Mouse (Mus musculus) embryonic facial prominence, embryonic 11.5 days (tissue): ENCODE results near the gene Ttc13. TPM values are rescaled to one million over a fixed set of nuclear protein-coding genes. Genes with fewer than 3 reads are reported as not detected.

Experiments used
- ATAC-seq: fragments of 200-750 bp; cut with Nextera tagmentation; replicated peaks from 2 replicates; pipeline ENCODE4 v1.8.0; 2017; ENCODE audit warnings: low read depth; ENCODE audit not compliant: insufficient number of reproducible peaks, low FRiP score, low TSS enrichment
- DNase-seq: peaks from one replicate; pipeline ENCODE4 v3.0.0-alpha.2; 2015; ENCODE audit warnings: low spot score
- H3K27ac ChIP-seq: fragments of 300-500 bp; sonication (generic); replicated peaks from 2 replicates; pipeline ENCODE4 v1.5.1; 2014; ENCODE audit warnings: mild to moderate bottlenecking, low read depth, low read length, control low read depth
- H3K27me3 ChIP-seq: fragments of 300-500 bp; sonication (generic); 2 replicates; pipeline ENCODE4 v1.6.1; 2014; ENCODE audit warnings: mild to moderate bottlenecking, low read length, moderate library complexity, mixed read lengths; ENCODE audit not compliant: control insufficient read depth, insufficient read depth
- H3K36me3 ChIP-seq: fragments of 300-500 bp; sonication (generic); replicated peaks from 2 replicates; pipeline ENCODE4 v1.6.1; 2014; ENCODE audit warnings: low read depth, mild to moderate bottlenecking, low read length, moderate library complexity, mixed read lengths; ENCODE audit not compliant: control insufficient read depth, insufficient read depth
- H3K4me1 ChIP-seq: fragments of 300-500 bp; sonication (generic); 2 replicates; pipeline ENCODE4 v1.6.1; 2014; ENCODE audit warnings: low read length, mixed read lengths; ENCODE audit not compliant: control insufficient read depth, insufficient read depth
- H3K4me2 ChIP-seq: fragments of 300-500 bp; sonication (generic); 2 replicates; pipeline ENCODE4 v1.6.1; 2014; ENCODE audit warnings: low read depth, mild to moderate bottlenecking, control low read depth, low read length, moderate library complexity
- H3K4me3 ChIP-seq: fragments of 300-500 bp; sonication (generic); 2 replicates; pipeline ENCODE4 v1.5.1; 2014; ENCODE audit warnings: low read depth, low read length, control low read depth
- H3K9ac ChIP-seq: fragments of 300-500 bp; sonication (generic); replicated peaks from 2 replicates; pipeline ENCODE4 v1.6.1; 2014; ENCODE audit warnings: mild to moderate bottlenecking, control low read depth, low read length
- H3K9me3 ChIP-seq: fragments of 300-500 bp; sonication (generic); replicated peaks from 2 replicates; pipeline ENCODE4 v1.6.1; 2016; ENCODE audit warnings: mild to moderate bottlenecking, low read length, inconsistent platforms, mixed read lengths; ENCODE audit not compliant: control insufficient read depth
- WGBS: fragments of 180-500 bp; shearing (Covaris S2); extraction: QIAGEN DNeasy Blood & Tissue Kit; methylation state at CpG from one replicate; pipeline ENCODE4 v1.1.7; 2014; 5-methylcytosine and 5-hydroxymethylcytosine counted together
- polyA plus RNA-seq: library from polyadenylated mRNA; unstranded; fragments of >200 nt; fragmentation: Nextera tagmentation; extraction: Ambion mirVana; gene quantifications from 2 replicates; pipeline ENCODE4 v1.2.1, GENCODE M21; 2014

Ttc13 gene
- polyA plus RNA-seq, 1 experiment from 2014 or later = 55.1 TPM

GRCm38 (mm10) chr8:124678246-124678645 is 43.5 kb downstream of the Ttc13 start:
- no peak overlapping the region for H3K27ac ChIP-seq
- H3K9me3 ChIP-seq = no peaks in the 10 kb centered on the region
- 93% methylated on average over 13 of the region's 13 CpGs for WGBS
- no peaks in the 10 kb centered on the region for H3K4me1 ChIP-seq
- DNase-seq (no peak), ATAC-seq (no peak)
- no peak overlapping the region for H3K4me2 ChIP-seq
- H3K36me3 ChIP-seq = peaks cover 5% of the 10 kb centered on the region; the same call in 1 of the 2 replicates
- no peaks in the 10 kb centered on the region for H3K27me3 ChIP-seq
- H3K9ac ChIP-seq = no peak overlapping the region
- H3K4me3 ChIP-seq = no peak overlapping the region

GRCm38 (mm10) chr8:124677486-124677885 is 44.3 kb downstream of the Ttc13 start:
- peak; percentile 85 for DNase-seq
- H3K9me3 ChIP-seq = no peaks in the 10 kb centered on the region
- peaks cover 5% of the 10 kb centered on the region; the same call in 1 of the 2 replicates for H3K36me3 ChIP-seq
- WGBS = 53% methylated on average over 12 of the region's 12 CpGs
- H3K4me2 ChIP-seq = no peak overlapping the region
- ATAC-seq = no peak
- no peak overlapping the region for H3K4me3 ChIP-seq
- H3K9ac ChIP-seq = no peak overlapping the region
- no peaks in the 10 kb centered on the region for H3K27me3 ChIP-seq
- H3K4me1 ChIP-seq = no peaks in the 10 kb centered on the region
- H3K27ac ChIP-seq = no peak overlapping the region

- no peak overlapping the region for H3K9ac ChIP-seq
- no peak overlapping the region for H3K27ac ChIP-seq
- WGBS = 88% methylated on average over 7 of the region's 7 CpGs
Measured at GRCm38 (mm10) chr8:124677078-124677477, 44.7 kb downstream of the Ttc13 start.

GRCm38 (mm10) chr8:124676661-124677060 is 45.1 kb downstream of the Ttc13 start:
- WGBS = 92% methylated on average over 4 of the region's 4 CpGs
- no peak overlapping the region for H3K4me3 ChIP-seq
- H3K9ac ChIP-seq = no peak overlapping the region
- H3K27me3 ChIP-seq = no peaks in the 10 kb centered on the region
- no peak overlapping the region for H3K4me2 ChIP-seq
- H3K9me3 ChIP-seq = no peaks in the 10 kb centered on the region
- DNase-seq (no peak), ATAC-seq (no peak)
- H3K36me3 ChIP-seq = peaks cover 5% of the 10 kb centered on the region; the same call in 1 of the 2 replicates
- H3K4me1 ChIP-seq = no peaks in the 10 kb centered on the region
- H3K27ac ChIP-seq = no peak overlapping the region

More at GRCm38 (mm10) chr8:124677078-124677477, 44.7 kb downstream of the Ttc13 start:
- no peak for ATAC-seq
- Histone ChIP-seq H3K27me3 (no peaks in the 10 kb centered on the region), H3K4me3 (no peak overlapping the region), H3K9me3 (no peaks in the 10 kb centered on the region), H3K36me3 (peaks cover 5% of the 10 kb centered on the region; the same call in 1 of the 2 replicates), H3K4me1 (no peaks in the 10 kb centered on the region), H3K4me2 (no peak overlapping the region)
- no peak for DNase-seq

GRCm38 (mm10) chr8:124672345-124672744 is 49.4 kb downstream of the Ttc13 start:
- Histone ChIP-seq H3K4me3 (no peak overlapping the region), H3K27me3 (no peaks in the 10 kb centered on the region), H3K36me3 (peaks cover 3% of the 10 kb centered on the region; the same call in 1 of the 2 replicates), H3K4me2 (no peak overlapping the region), H3K27ac (no peak overlapping the region), H3K9ac (no peak overlapping the region), H3K4me1 (no peaks in the 10 kb centered on the region), H3K9me3 (no peaks in the 10 kb centered on the region)
- DNase-seq (no peak), ATAC-seq (no peak)
- 82% methylated on average over 2 of the region's 2 CpGs for WGBS

GRCm38 (mm10) chr8:124668798-124669197 is 53.0 kb downstream of the Ttc13 start:
- no peak overlapping the region for H3K4me3 ChIP-seq
- H3K9ac ChIP-seq = no peak overlapping the region
- H3K27ac ChIP-seq = no peak overlapping the region
- H3K4me2 ChIP-seq = no peak overlapping the region
- ATAC-seq (no peak), DNase-seq (no peak)
- no peaks in the 10 kb centered on the region for H3K9me3 ChIP-seq
- H3K27me3 ChIP-seq = no peaks in the 10 kb centered on the region
- H3K4me1 ChIP-seq = no peaks in the 10 kb centered on the region
- 76% methylated on average over 3 of the region's 3 CpGs for WGBS
- no peaks in the 10 kb centered on the region for H3K36me3 ChIP-seq

GRCm38 (mm10) chr8:124664414-124664813 is 57.4 kb downstream of the Ttc13 start:
- Histone ChIP-seq H3K9me3 (no peaks in the 10 kb centered on the region), H3K4me2 (no peak overlapping the region), H3K27me3 (no peaks in the 10 kb centered on the region), H3K9ac (no peak overlapping the region), H3K27ac (no peak overlapping the region), H3K4me1 (peaks cover 2% of the 10 kb centered on the region; the same call in 1 of the 2 replicates), H3K4me3 (no peak overlapping the region), H3K36me3 (no peaks in the 10 kb centered on the region; the same call in 1 of the 2 replicates)
- ATAC-seq = no peak
- WGBS = 81% methylated on average over 3 of the region's 3 CpGs
- no peak for DNase-seq

- no peaks in the 10 kb centered on the region; the same call in 1 of the 2 replicates for H3K36me3 ChIP-seq
- WGBS = 52% methylated on average over 4 of the region's 4 CpGs
- ATAC-seq = no peak
- no peaks in the 10 kb centered on the region for H3K9me3 ChIP-seq
- H3K4me3 ChIP-seq = peak overlapping the region; percentile 76
- peak overlapping the region; percentile 84 for H3K9ac ChIP-seq
- H3K4me1 ChIP-seq = peaks cover 2% of the 10 kb centered on the region; the same call in 1 of the 2 replicates
- H3K27ac ChIP-seq = no peak overlapping the region
- no peak for DNase-seq
- no peaks in the 10 kb centered on the region for H3K27me3 ChIP-seq
- peak overlapping the region; percentile 75; the same call in 1 of the 2 replicates for H3K4me2 ChIP-seq
Measured at GRCm38 (mm10) chr8:124663874-124664230, 57.9 kb downstream of the Ttc13 start.
